Mouse (Mus musculus) ES-Bruce4 (cell line): ENCODE results near the gene Capzb. TPM values are rescaled to one million over a fixed set of nuclear protein-coding genes. Genes with fewer than 3 reads are reported as not detected.

Experiments used
- H3K27ac ChIP-seq: 2 replicates; pipeline ENCODE4 v1.5.1; 2012; ENCODE audit warnings: low read length, inconsistent platforms; ENCODE audit not compliant: insufficient read depth
- H3K27me3 ChIP-seq: 2 replicates; pipeline ENCODE4 v1.6.1; 2012; ENCODE audit warnings: mild to moderate bottlenecking, low read length, inconsistent platforms; ENCODE audit not compliant: control insufficient read depth, poor library complexity, insufficient read depth, severe bottlenecking
- H3K36me3 ChIP-seq: 2 replicates; pipeline ENCODE4 v1.6.1; 2012; ENCODE audit warnings: inconsistent platforms, mild to moderate bottlenecking, low read length, moderate library complexity; ENCODE audit not compliant: control insufficient read depth, poor library complexity, insufficient read depth, severe bottlenecking
- H3K4me1 ChIP-seq: one replicate; pipeline ENCODE4 v1.8.1; 2011; ENCODE audit warnings: low read length; ENCODE audit not compliant: control insufficient read depth, insufficient read depth
- H3K4me3 ChIP-seq: 2 replicates; pipeline ENCODE4 v1.5.1; 2011; ENCODE audit warnings: low read depth, mild to moderate bottlenecking, low read length
- H3K9ac ChIP-seq: 2 replicates; pipeline ENCODE4 v1.6.1; 2012; ENCODE audit warnings: low read depth, mild to moderate bottlenecking, inconsistent platforms; ENCODE audit not compliant: poor library complexity, severe bottlenecking
- H3K9me3 ChIP-seq: replicated peaks from 2 replicates; pipeline ENCODE4 v1.6.1; 2012; ENCODE audit warnings: mild to moderate bottlenecking, low read length, inconsistent platforms; ENCODE audit not compliant: control insufficient read depth, poor library complexity, insufficient read depth, severe bottlenecking
- CTCF ChIP-seq: IDR thresholded peaks from one replicate; pipeline ENCODE4 v1.8.1; 2011; ENCODE audit warnings: low read depth, low read length
- EP300 ChIP-seq: IDR thresholded peaks from 2 replicates; pipeline ENCODE4 v1.6.1; 2011; ENCODE audit warnings: low read depth, low read length; ENCODE audit not compliant: insufficient read depth
- POLR2A ChIP-seq: IDR thresholded peaks from one replicate; pipeline ENCODE4 v1.8.1; 2011; ENCODE audit warnings: low read length; ENCODE audit not compliant: insufficient read depth
- polyA plus RNA-seq: library from polyadenylated mRNA; stranded (reverse); fragments of >200 nt; gene quantifications from 2 replicates; pipeline ENCODE4 v1.2.4, GENCODE M21; 2011; ENCODE audit warnings: low read depth; ENCODE audit not compliant: missing spikeins, insufficient read depth, insufficient read length

Capzb gene
- polyA plus RNA-seq, 1 experiment = 299 TPM

- no peak for TF ChIP-seq POLR2A
- TF ChIP-seq EP300 = no peak
- TF ChIP-seq CTCF = no peak
- peaks cover 6% of the 10 kb centered on the region; the same call in 1 of the 2 replicates for H3K36me3 ChIP-seq
Observed at GRCm38 (mm10) chr4:139274573-139274972, 81.9 kb downstream of the Capzb start.

GRCm38 (mm10) chr4:139276411-139276810 is 83.7 kb downstream of the Capzb start:
- Histone ChIP-seq H3K9ac (no peak overlapping the region), H3K36me3 (peaks cover 23% of the 10 kb centered on the region)

More at GRCm38 (mm10) chr4:139274573-139274972, 81.9 kb downstream of the Capzb start:
- H3K4me3 ChIP-seq = no peak overlapping the region
- no peak overlapping the region for H3K9ac ChIP-seq
- no peaks in the 10 kb centered on the region for H3K4me1 ChIP-seq
- no peaks in the 10 kb centered on the region for H3K27me3 ChIP-seq
- no peak overlapping the region for H3K27ac ChIP-seq
- H3K9me3 ChIP-seq = no peaks in the 10 kb centered on the region

GRCm38 (mm10) chr4:139280530-139280929 is 87.8 kb downstream of the Capzb start:
- Histone ChIP-seq H3K36me3 (peaks cover 17% of the 10 kb centered on the region), H3K4me1 (no peaks in the 10 kb centered on the region), H3K27me3 (no peaks in the 10 kb centered on the region), H3K27ac (no peak overlapping the region), H3K9ac (no peak overlapping the region), H3K9me3 (no peaks in the 10 kb centered on the region), H3K4me3 (no peak overlapping the region)
- TF ChIP-seq EP300 (no peak), CTCF (no peak), POLR2A (no peak)

More at GRCm38 (mm10) chr4:139276411-139276810, 83.7 kb downstream of the Capzb start:
- no peaks in the 10 kb centered on the region for H3K27me3 ChIP-seq
- TF ChIP-seq CTCF (no peak), EP300 (no peak), POLR2A (no peak)
- no peaks in the 10 kb centered on the region for H3K4me1 ChIP-seq
- no peak overlapping the region for H3K27ac ChIP-seq
- no peak overlapping the region for H3K4me3 ChIP-seq
- no peaks in the 10 kb centered on the region for H3K9me3 ChIP-seq

- Histone ChIP-seq H3K9me3 (no peaks in the 10 kb centered on the region), H3K4me1 (no peaks in the 10 kb centered on the region), H3K27me3 (no peaks in the 10 kb centered on the region), H3K36me3 (peaks cover 17% of the 10 kb centered on the region), H3K9ac (no peak overlapping the region), H3K27ac (no peak overlapping the region), H3K4me3 (no peak overlapping the region)
- TF ChIP-seq POLR2A (no peak), EP300 (no peak), CTCF (no peak)
Observed at GRCm38 (mm10) chr4:139281791-139282345, 89.2 kb downstream of the Capzb start.

- H3K27ac ChIP-seq = no peak overlapping the region
- no peak overlapping the region for H3K4me3 ChIP-seq
- no peaks in the 10 kb centered on the region for H3K27me3 ChIP-seq
- TF ChIP-seq POLR2A = no peak
- TF ChIP-seq CTCF = no peak
- no peak for TF ChIP-seq EP300
- no peaks in the 10 kb centered on the region for H3K9me3 ChIP-seq
- H3K9ac ChIP-seq = no peak overlapping the region
- peaks cover 20% of the 10 kb centered on the region for H3K36me3 ChIP-seq
- no peaks in the 10 kb centered on the region for H3K4me1 ChIP-seq
Observed at GRCm38 (mm10) chr4:139282955-139283417, 90.3 kb downstream of the Capzb start.

GRCm38 (mm10) chr4:139284877-139285276 is 92.2 kb downstream of the Capzb start:
- Histone ChIP-seq H3K4me3 (no peak overlapping the region), H3K4me1 (no peaks in the 10 kb centered on the region), H3K27ac (no peak overlapping the region), H3K36me3 (peaks cover 18% of the 10 kb centered on the region), H3K27me3 (no peaks in the 10 kb centered on the region), H3K9ac (no peak overlapping the region), H3K9me3 (no peaks in the 10 kb centered on the region)
- no peak for TF ChIP-seq EP300
- no peak for TF ChIP-seq POLR2A
